21 mouse cellular contexts compared by ENCODE assay signal in the genomic region with DNA sequence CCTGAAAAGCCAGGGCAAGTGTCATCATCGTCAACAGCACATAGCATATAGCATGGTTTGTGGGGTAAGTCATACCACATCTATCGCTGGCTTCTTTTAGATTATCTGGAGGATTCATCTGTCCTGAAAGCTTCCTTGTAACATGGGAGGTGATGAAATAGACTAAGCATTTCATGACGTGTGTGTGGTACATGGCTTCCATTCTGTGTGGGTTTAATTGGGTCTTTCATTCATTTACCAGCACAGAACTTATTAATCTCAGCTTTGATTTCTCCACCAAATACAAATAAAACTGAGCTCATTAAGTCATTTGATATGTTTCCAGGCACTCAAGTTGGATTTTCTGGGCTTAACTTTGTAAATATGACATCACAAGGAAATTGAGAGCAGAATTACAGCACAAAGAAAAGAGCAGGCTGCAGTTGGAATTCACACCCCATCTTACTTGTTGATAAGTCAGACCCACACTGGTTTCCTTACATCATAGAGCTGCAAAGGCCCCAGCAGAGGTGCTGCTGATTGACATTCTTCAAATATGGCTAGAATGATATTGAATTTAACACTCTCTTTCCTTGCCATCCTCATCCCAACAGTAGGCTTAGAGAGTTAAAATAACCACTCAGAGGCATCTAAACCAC.
"Had no signal": no experiment of that assay in that cellular context is flagged by ENCODE, and none has a peak within 500 bp of the region (broad histone marks: within the 10 kb centered on the region; RNA-seq: fewer than 3 reads in every experiment).

No protein-coding gene starts in this region.

- H3K36me3 ChIP-seq: limb, embryonic 10.5 days; limb, embryonic 13.5 days; liver, embryonic 12.5 days; liver, embryonic 15.5 days; lung, embryonic 15.5 days; midbrain, embryonic 13.5 days; neural tube, embryonic 12.5 days; neural tube, embryonic 15.5 days had no signal

- H3K4me2 ChIP-seq: limb, embryonic 13.5 days; liver, embryonic 12.5 days; liver, embryonic 15.5 days; lung, embryonic 15.5 days; midbrain, embryonic 13.5 days; neural tube, embryonic 12.5 days; neural tube, embryonic 15.5 days had no signal

- H3K4me1 ChIP-seq: limb, embryonic 10.5 days; liver, embryonic 12.5 days; liver, embryonic 15.5 days; megakaryocyte, embryonic 14.5 days; midbrain, embryonic 10.5 days; midbrain, embryonic 13.5 days; neural tube, embryonic 12.5 days; neural tube, embryonic 15.5 days had no signal

- ATAC-seq: liver, embryonic 12.5 days; midbrain, embryonic 13.5 days; midbrain, embryonic 16.5 days had no signal

- H3K9ac ChIP-seq: limb, embryonic 13.5 days; liver, embryonic 12.5 days; liver, embryonic 15.5 days; lung, embryonic 15.5 days; midbrain, embryonic 13.5 days; neural tube, embryonic 12.5 days; neural tube, embryonic 15.5 days had no signal

- H3K27ac ChIP-seq: kidney, postnatal 0 days; limb, embryonic 10.5 days; limb, embryonic 13.5 days; liver, embryonic 12.5 days; liver, embryonic 15.5 days; lung, embryonic 15.5 days; midbrain, embryonic 10.5 days; midbrain, embryonic 13.5 days; neural tube, embryonic 12.5 days; neural tube, embryonic 15.5 days had no signal

- DNase-seq: kidney, adult 2 months; kidney, postnatal 25 days; liver; lung, adult 18-20 months; lung, postnatal 10 days; lung, postnatal 36 days; right cerebral cortex, postnatal 25 days; spleen, adult 18-20 months; thymus, postnatal 25 days had no signal

- H3K9me3 ChIP-seq: limb, embryonic 10.5 days; limb, embryonic 13.5 days; liver, embryonic 12.5 days; liver, embryonic 15.5 days; lung, embryonic 15.5 days; midbrain, embryonic 10.5 days; midbrain, embryonic 13.5 days; neural tube, embryonic 12.5 days; neural tube, embryonic 15.5 days had no signal

- H3K27me3 ChIP-seq: limb, embryonic 13.5 days; liver, embryonic 12.5 days; liver, embryonic 15.5 days; lung, embryonic 15.5 days; megakaryocyte, embryonic 14.5 days; midbrain, embryonic 13.5 days; neural tube, embryonic 12.5 days; neural tube, embryonic 15.5 days had no signal

- H3K4me3 ChIP-seq: limb, embryonic 10.5 days; limb, embryonic 13.5 days; liver, embryonic 12.5 days; liver, embryonic 15.5 days; lung, embryonic 15.5 days; megakaryocyte, embryonic 14.5 days; midbrain, embryonic 10.5 days; midbrain, embryonic 13.5 days; neural tube, embryonic 12.5 days; neural tube, embryonic 15.5 days had no signal
